Mouse (Mus musculus) forebrain, embryonic 13.5 days (tissue): Measurements from ENCODE around the gene Gm20388. TPM values are rescaled to one million over a fixed set of nuclear protein-coding genes. Genes with fewer than 3 reads are reported as not detected.
"Not testable (repeated sequence)": the region's sequence is repeated elsewhere in the genome, so short reads cannot be mapped to it uniquely, and the experiment has no call there.

Experiments used
- ATAC-seq: fragments of 200-750 bp; cut with Nextera tagmentation; 2 replicates; pipeline ENCODE4 v1.8.0; 2017
- H3K27ac ChIP-seq: fragments of 300-500 bp; sonication (generic); 2 replicates; pipeline ENCODE4 v1.5.1; 2015; ENCODE audit warnings: inconsistent platforms, mild to moderate bottlenecking, moderate library complexity
- H3K27me3 ChIP-seq: fragments of 300-500 bp; sonication (generic); 2 replicates; pipeline ENCODE4 v1.6.1; 2015; ENCODE audit warnings: mild to moderate bottlenecking, inconsistent platforms
- H3K36me3 ChIP-seq: fragments of 300-500 bp; sonication (generic); 2 replicates; pipeline ENCODE4 v1.6.1; 2015; ENCODE audit warnings: mild to moderate bottlenecking, inconsistent platforms; ENCODE audit not compliant: poor library complexity, severe bottlenecking
- H3K4me1 ChIP-seq: fragments of 300-500 bp; sonication (generic); 2 replicates; pipeline ENCODE4 v1.6.1; 2015; ENCODE audit warnings: inconsistent platforms
- H3K4me2 ChIP-seq: fragments of 300-500 bp; sonication (generic); 2 replicates; pipeline ENCODE4 v1.6.1; 2015; ENCODE audit warnings: inconsistent platforms, mild to moderate bottlenecking, moderate library complexity
- H3K4me3 ChIP-seq: fragments of 300-500 bp; sonication (generic); 2 replicates; pipeline ENCODE4 v1.5.1; 2015; ENCODE audit warnings: mild to moderate bottlenecking, inconsistent platforms
- H3K9ac ChIP-seq: fragments of 300-500 bp; sonication (generic); 2 replicates; pipeline ENCODE4 v1.6.1; 2015; ENCODE audit warnings: mild to moderate bottlenecking, inconsistent platforms
- H3K9me3 ChIP-seq: fragments of 300-500 bp; sonication (generic); replicated peaks from 2 replicates; pipeline ENCODE4 v1.6.1; 2016; ENCODE audit warnings: inconsistent platforms
- WGBS: fragments of 180-500 bp; shearing (Covaris S2); methylation state at CpG from one replicate; pipeline ENCODE4 v1.1.7; 2015; 5-methylcytosine and 5-hydroxymethylcytosine counted together
- polyA plus RNA-seq: library from polyadenylated mRNA; unstranded; fragments of >200 nt; fragmentation: Nextera tagmentation; extraction: Ambion mirVana; gene quantifications from 2 replicates; pipeline ENCODE4 v1.2.1, GENCODE M21; 2015

The Gm20388 gene
- polyA plus RNA-seq, 1 experiment from 2014 or later: 5.6 TPM

GRCm38 (mm10) chr8:122314899-122315496 lies 2404.4 kb downstream of the Gm20388 start:
- H3K27me3 ChIP-seq: peaks cover 4% of the 10 kb centered on the region; the same call in 1 of the 2 replicates
- no peak overlapping the region for H3K9ac ChIP-seq
- no peak for ATAC-seq
- WGBS: 75% methylated on average over 13 of the region's 13 CpGs
- H3K4me1 ChIP-seq: peaks cover under 1% of the 10 kb centered on the region; the same call in 1 of the 2 replicates
- no peaks in the 10 kb centered on the region for H3K36me3 ChIP-seq
- no peak overlapping the region for H3K4me2 ChIP-seq
- H3K27ac ChIP-seq: no peak overlapping the region
- no peaks in the 10 kb centered on the region for H3K9me3 ChIP-seq
- no peak overlapping the region for H3K4me3 ChIP-seq

GRCm38 (mm10) chr8:122316402-122316801 lies 2405.8 kb downstream of the Gm20388 start:
- 57% methylated on average over 2 of the region's 2 CpGs for WGBS
- H3K4me2 ChIP-seq: no peak overlapping the region
- ATAC-seq: no peak

GRCm38 (mm10) chr8:122317918-122318475 lies 2407.4 kb downstream of the Gm20388 start:
- WGBS: 60% methylated on average over 8 of the region's 8 CpGs
- ATAC-seq: no peak
- Histone ChIP-seq H3K27me3 (peaks cover 4% of the 10 kb centered on the region; the same call in 1 of the 2 replicates), H3K36me3 (no peaks in the 10 kb centered on the region), H3K9ac (no peak overlapping the region), H3K4me3 (no peak overlapping the region), H3K4me2 (no peak overlapping the region), H3K27ac (no peak overlapping the region), H3K4me1 (peaks cover 10% of the 10 kb centered on the region), H3K9me3 (no peaks in the 10 kb centered on the region)

More at GRCm38 (mm10) chr8:122316402-122316801, 2405.8 kb downstream of the Gm20388 start:
- H3K27ac ChIP-seq: no peak overlapping the region
- no peaks in the 10 kb centered on the region for H3K9me3 ChIP-seq
- no peaks in the 10 kb centered on the region for H3K36me3 ChIP-seq
- no peak overlapping the region for H3K4me3 ChIP-seq
- no peak overlapping the region for H3K9ac ChIP-seq
- peaks cover 4% of the 10 kb centered on the region; the same call in 1 of the 2 replicates for H3K27me3 ChIP-seq
- H3K4me1 ChIP-seq: peaks cover 10% of the 10 kb centered on the region

- Histone ChIP-seq H3K9me3 (no peaks in the 10 kb centered on the region), H3K27ac (no peak overlapping the region), H3K9ac (no peak overlapping the region), H3K4me3 (no peak overlapping the region), H3K27me3 (peaks cover 4% of the 10 kb centered on the region; the same call in 1 of the 2 replicates), H3K36me3 (no peaks in the 10 kb centered on the region), H3K4me2 (no peak overlapping the region), H3K4me1 (peaks cover 10% of the 10 kb centered on the region)
- WGBS: 75% methylated on average over 11 of the region's 11 CpGs
- no peak for ATAC-seq
Measured at GRCm38 (mm10) chr8:122319045-122319707, 2408.5 kb downstream of the Gm20388 start.

- no peak overlapping the region for H3K9ac ChIP-seq
- peaks cover 4% of the 10 kb centered on the region; the same call in 1 of the 2 replicates for H3K27me3 ChIP-seq
- no peak for ATAC-seq
- H3K4me2 ChIP-seq: no peak overlapping the region
- peaks cover 16% of the 10 kb centered on the region for H3K4me1 ChIP-seq
- no peaks in the 10 kb centered on the region for H3K36me3 ChIP-seq
- no peaks in the 10 kb centered on the region for H3K9me3 ChIP-seq
- WGBS: 67% methylated on average over 7 of the region's 7 CpGs
- H3K27ac ChIP-seq: no peak overlapping the region
- no peak overlapping the region for H3K4me3 ChIP-seq
Measured at GRCm38 (mm10) chr8:122319708-122320075, 2409.1 kb downstream of the Gm20388 start.

DNA sequence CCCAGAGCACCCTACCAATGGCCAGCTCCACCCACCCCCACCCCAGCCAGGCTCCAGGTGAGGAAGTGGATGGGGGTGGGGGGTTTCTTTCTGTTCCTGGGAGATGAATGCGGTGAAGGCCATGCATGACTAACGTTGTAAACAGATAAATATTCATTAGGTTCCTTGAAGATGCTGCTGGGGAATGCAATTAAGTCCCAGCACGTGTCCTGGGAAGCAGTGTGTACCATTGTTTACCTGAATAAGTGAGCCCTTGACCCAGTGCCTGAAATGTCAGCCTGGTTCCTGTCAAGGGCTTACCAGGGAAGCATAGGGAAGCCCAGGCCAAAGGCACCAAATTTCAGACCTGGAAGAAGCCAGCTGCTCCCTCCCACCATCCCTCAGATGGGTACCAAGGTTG lies 2409.9 kb downstream of the Gm20388 start:
- no peak overlapping the region for H3K4me2 ChIP-seq
- ATAC-seq: no peak
- WGBS: 13% methylated on average over 3 of the region's 3 CpGs
- peaks cover 4% of the 10 kb centered on the region; the same call in 1 of the 2 replicates for H3K27me3 ChIP-seq
- no peak overlapping the region for H3K9ac ChIP-seq
- H3K4me1 ChIP-seq: peaks cover 16% of the 10 kb centered on the region
- H3K9me3 ChIP-seq: no peaks in the 10 kb centered on the region
- H3K4me3 ChIP-seq: no peak overlapping the region
- no peaks in the 10 kb centered on the region for H3K36me3 ChIP-seq
- 0 out of 2 replicates have a peak overlapping the region, but pooled peaks have one; percentile 5 for H3K27ac ChIP-seq

DNA sequence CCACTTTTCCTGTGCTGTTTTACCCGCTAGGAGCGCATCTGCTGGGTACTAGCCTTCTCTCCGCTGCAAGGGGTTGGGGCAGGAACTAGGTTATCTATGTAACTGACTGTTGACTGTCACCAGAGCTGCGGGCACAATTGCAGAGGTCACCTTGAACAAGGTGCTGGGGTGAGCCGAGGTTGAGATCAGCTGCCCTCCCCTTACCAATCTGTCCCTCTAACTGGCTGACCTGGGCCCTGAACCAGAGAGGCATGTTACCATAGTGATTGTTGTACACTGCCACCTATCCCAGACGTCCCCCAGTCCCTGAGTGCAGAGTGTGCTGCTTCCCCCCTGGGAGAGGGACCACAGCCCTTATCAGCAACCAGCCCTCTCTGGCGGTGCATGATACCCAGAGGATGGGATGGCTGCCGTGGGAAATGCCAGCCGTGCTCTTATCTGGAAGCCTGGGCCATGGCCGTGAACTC lies 2410.8 kb downstream of the Gm20388 start:
- Histone ChIP-seq H3K4me2 (no peak overlapping the region), H3K27me3 (peaks cover 6% of the 10 kb centered on the region; the same call in 1 of the 2 replicates), H3K9ac (no peak overlapping the region), H3K4me3 (no peak overlapping the region), H3K9me3 (no peaks in the 10 kb centered on the region), H3K27ac (no peak overlapping the region), H3K36me3 (no peaks in the 10 kb centered on the region), H3K4me1 (peaks cover 24% of the 10 kb centered on the region)
- WGBS: 75% methylated on average over 10 of the region's 10 CpGs
- no peak for ATAC-seq

GRCm38 (mm10) chr8:122322126-122322525 lies 2411.5 kb downstream of the Gm20388 start:
- H3K9ac ChIP-seq: no peak overlapping the region
- no peaks in the 10 kb centered on the region for H3K9me3 ChIP-seq
- no peak for ATAC-seq
- H3K4me2 ChIP-seq: no peak overlapping the region
- H3K4me3 ChIP-seq: no peak overlapping the region
- H3K4me1 ChIP-seq: peaks cover 24% of the 10 kb centered on the region
- H3K36me3 ChIP-seq: no peaks in the 10 kb centered on the region
- no peak overlapping the region for H3K27ac ChIP-seq
- H3K27me3 ChIP-seq: peaks cover 8% of the 10 kb centered on the region; the same call in 1 of the 2 replicates
- WGBS: 83% methylated on average over 7 of the region's 7 CpGs

DNA sequence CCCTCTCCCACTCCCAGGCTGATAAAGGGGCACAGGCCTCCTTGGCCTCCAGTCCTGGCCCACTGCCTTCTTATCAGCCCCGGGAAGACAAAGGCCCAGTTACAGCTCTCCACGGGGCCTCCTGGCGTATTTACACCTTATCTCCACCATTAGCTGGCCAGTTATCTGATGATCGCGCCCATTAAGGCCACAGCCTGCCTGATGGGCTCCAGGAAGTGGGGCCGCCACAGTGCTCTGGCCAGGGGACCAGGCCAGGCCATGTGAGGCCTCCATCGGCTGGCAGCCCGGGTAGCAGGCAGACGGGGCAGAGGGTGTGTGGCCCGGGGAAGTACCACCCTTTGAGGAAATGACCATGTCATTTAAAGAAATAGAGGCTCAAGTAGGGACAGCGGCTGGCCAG lies 2412.2 kb downstream of the Gm20388 start:
- Histone ChIP-seq H3K4me1 (peaks cover 24% of the 10 kb centered on the region), H3K27me3 (peaks cover 8% of the 10 kb centered on the region; the same call in 1 of the 2 replicates), H3K27ac (no peak overlapping the region; the same call in 1 of the 2 replicates), H3K36me3 (no peaks in the 10 kb centered on the region), H3K4me3 (no peak overlapping the region), H3K9me3 (no peaks in the 10 kb centered on the region), H3K4me2 (no peak overlapping the region), H3K9ac (peak overlapping the region; percentile 30; the same call in 1 of the 2 replicates)
- 64% methylated on average over 11 of the region's 11 CpGs for WGBS
- no peak for ATAC-seq

DNA sequence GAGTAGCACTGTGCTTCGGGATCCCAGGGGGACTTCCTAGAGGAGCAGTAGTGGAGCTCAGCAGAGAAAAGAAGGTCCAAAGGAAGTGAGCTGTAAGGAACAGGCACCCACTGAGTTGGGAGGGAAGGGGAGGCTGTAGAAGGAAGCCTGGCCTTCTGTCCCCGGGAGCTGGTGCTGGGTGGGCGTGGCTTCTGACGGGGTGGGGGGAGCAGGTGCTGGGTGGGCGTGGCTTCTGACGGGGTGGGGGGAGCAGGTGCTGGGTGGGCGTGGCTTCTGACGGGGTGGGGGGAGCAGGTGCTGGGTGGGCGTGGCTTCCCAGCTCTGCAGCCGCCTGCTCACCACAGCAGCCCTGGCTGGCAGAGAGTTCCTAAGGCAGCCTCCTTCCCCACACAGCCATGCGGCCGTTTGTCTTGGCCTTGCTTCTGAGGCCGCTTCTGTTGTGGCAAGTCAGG lies 2413.3 kb downstream of the Gm20388 start:
- ATAC-seq: not testable (repeated sequence)

DNA sequence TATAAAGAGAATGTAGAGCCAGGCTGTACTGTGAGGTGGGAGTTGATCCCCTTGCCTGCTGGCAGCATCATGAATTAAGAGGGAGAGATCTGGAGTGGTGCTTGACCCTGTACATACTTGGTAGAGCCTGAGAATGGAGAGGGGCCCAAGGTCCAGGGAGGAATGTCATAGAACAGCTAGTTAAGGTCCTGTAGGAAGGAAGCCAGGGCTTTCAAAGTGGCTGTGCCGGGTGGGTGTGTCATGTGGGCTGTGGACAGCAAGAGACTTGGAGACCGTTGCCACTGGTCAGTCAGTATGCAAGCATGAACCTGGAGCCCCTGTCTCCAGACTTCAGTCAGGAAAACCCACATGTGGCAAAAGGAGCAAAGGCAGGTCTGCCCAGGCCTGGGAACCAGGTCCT lies 2414.6 kb downstream of the Gm20388 start:
- Histone ChIP-seq H3K27me3 (0 out of 2 replicates have a peak, but pooled peaks cover 4% of the 10 kb centered on the region), H3K4me2 (no peak overlapping the region), H3K27ac (no peak overlapping the region), H3K4me1 (peaks cover 24% of the 10 kb centered on the region), H3K4me3 (no peak overlapping the region), H3K9me3 (no peaks in the 10 kb centered on the region), H3K36me3 (no peaks in the 10 kb centered on the region), H3K9ac (no peak overlapping the region)
- no peak for ATAC-seq
- WGBS: 72% methylated on average over 2 of the region's 2 CpGs

More for the DNA sequence above, 2413.3 kb downstream of the Gm20388 start:
- peaks cover 24% of the 10 kb centered on the region for H3K4me1 ChIP-seq
- not testable (repeated sequence) for H3K27ac ChIP-seq, H3K4me3 ChIP-seq, H3K27me3 ChIP-seq, H3K36me3 ChIP-seq, H3K4me2 ChIP-seq, H3K9me3 ChIP-seq, H3K9ac ChIP-seq
- 1% methylated on average over 13 of the region's 13 CpGs for WGBS

- Histone ChIP-seq H3K27ac (no peak overlapping the region), H3K9me3 (no peaks in the 10 kb centered on the region), H3K27me3 (0 out of 2 replicates have a peak, but pooled peaks cover 4% of the 10 kb centered on the region), H3K4me1 (peaks cover 17% of the 10 kb centered on the region), H3K4me3 (no peak overlapping the region), H3K9ac (no peak overlapping the region), H3K4me2 (peak overlapping the region; percentile 30), H3K36me3 (no peaks in the 10 kb centered on the region)
- no peak for ATAC-seq
- WGBS: 12% methylated on average over 14 of the region's 14 CpGs
Measured at GRCm38 (mm10) chr8:122326114-122326542, 2415.5 kb downstream of the Gm20388 start.
